Mouse (Mus musculus) neural tube, embryonic 12.5 days (tissue): ENCODE data around the gene Rai14. TPM values are rescaled to one million over a fixed set of nuclear protein-coding genes. Genes with fewer than 3 reads are reported as not detected.

ENCODE experiments used
- ATAC-seq: fragments of 200-750 bp; cut with Nextera tagmentation; 2 replicates; pipeline ENCODE4 v1.8.0; 2017; ENCODE audit warnings: low read depth, mild to moderate bottlenecking, moderate TSS enrichment, moderate library complexity; ENCODE audit not compliant: low FRiP score
- H3K27ac ChIP-seq: fragments of 300-500 bp; sonication (generic); 2 replicates; pipeline ENCODE4 v1.5.1; 2016
- H3K27me3 ChIP-seq: fragments of 300-500 bp; sonication (generic); replicated peaks from 2 replicates; pipeline ENCODE4 v1.6.1; 2016; ENCODE audit warnings: mild to moderate bottlenecking
- H3K36me3 ChIP-seq: fragments of 300-500 bp; sonication (generic); 2 replicates; pipeline ENCODE4 v1.6.1; 2016; ENCODE audit warnings: mild to moderate bottlenecking
- H3K4me1 ChIP-seq: fragments of 300-500 bp; sonication (generic); 2 replicates; pipeline ENCODE4 v1.6.1; 2016
- H3K4me2 ChIP-seq: fragments of 300-500 bp; sonication (generic); replicated peaks from 2 replicates; pipeline ENCODE4 v1.6.1; 2016; ENCODE audit warnings: mild to moderate bottlenecking
- H3K4me3 ChIP-seq: fragments of 300-500 bp; sonication (generic); 2 replicates; pipeline ENCODE4 v1.5.1; 2016
- H3K9ac ChIP-seq: fragments of 300-500 bp; sonication (generic); 2 replicates; pipeline ENCODE4 v1.6.1; 2016; ENCODE audit warnings: mild to moderate bottlenecking
- H3K9me3 ChIP-seq: fragments of 300-500 bp; sonication (generic); 2 replicates; pipeline ENCODE4 v1.6.1; 2016; ENCODE audit warnings: mild to moderate bottlenecking
- WGBS: fragments of 180-500 bp; shearing (Covaris S2); methylation state at CpG from one replicate; pipeline ENCODE4 v1.1.7; 2016; 5-methylcytosine and 5-hydroxymethylcytosine counted together
- polyA plus RNA-seq: library from polyadenylated mRNA; unstranded; fragments of >200 nt; fragmentation: Nextera tagmentation; extraction: Ambion mirVana; gene quantifications from 2 replicates; pipeline ENCODE4 v1.2.1, GENCODE M21; 2016

Gene Rai14
- polyA plus RNA-seq, 1 experiment from 2014 or later: 63.3 TPM

GRCm38 (mm10) chr15:10593094-10593493 is 121.3 kb downstream of the Rai14 start:
- Histone ChIP-seq H3K27ac (no peak overlapping the region), H3K4me1 (0 out of 2 replicates have a peak, but pooled peaks cover 3% of the 10 kb centered on the region), H3K27me3 (no peaks in the 10 kb centered on the region), H3K4me3 (no peak overlapping the region), H3K4me2 (no peak overlapping the region), H3K9me3 (no peaks in the 10 kb centered on the region), H3K36me3 (peaks cover 29% of the 10 kb centered on the region), H3K9ac (no peak overlapping the region)
- 88% methylated on average over 6 of the region's 6 CpGs for WGBS
- no peak for ATAC-seq

GRCm38 (mm10) chr15:10586565-10586964 is 127.9 kb downstream of the Rai14 start:
- no peak overlapping the region for H3K27ac ChIP-seq
- no peak overlapping the region for H3K4me2 ChIP-seq
- no peak overlapping the region for H3K9ac ChIP-seq
- H3K4me3 ChIP-seq: no peak overlapping the region
- no peak for ATAC-seq
- H3K27me3 ChIP-seq: no peaks in the 10 kb centered on the region
- H3K36me3 ChIP-seq: peaks cover 24% of the 10 kb centered on the region
- no peaks in the 10 kb centered on the region for H3K9me3 ChIP-seq
- 87% methylated on average over 2 of the region's 2 CpGs for WGBS
- H3K4me1 ChIP-seq: no peaks in the 10 kb centered on the region

GRCm38 (mm10) chr15:10584359-10585187 is 129.9 kb downstream of the Rai14 start:
- Histone ChIP-seq H3K27ac (no peak overlapping the region), H3K4me1 (no peaks in the 10 kb centered on the region), H3K27me3 (no peaks in the 10 kb centered on the region), H3K36me3 (peaks cover 24% of the 10 kb centered on the region), H3K4me3 (no peak overlapping the region), H3K9me3 (no peaks in the 10 kb centered on the region), H3K9ac (no peak overlapping the region), H3K4me2 (no peak overlapping the region)
- no peak; the same call in 1 of the 2 replicates for ATAC-seq
- 82% methylated on average over 10 of the region's 10 CpGs for WGBS

DNA sequence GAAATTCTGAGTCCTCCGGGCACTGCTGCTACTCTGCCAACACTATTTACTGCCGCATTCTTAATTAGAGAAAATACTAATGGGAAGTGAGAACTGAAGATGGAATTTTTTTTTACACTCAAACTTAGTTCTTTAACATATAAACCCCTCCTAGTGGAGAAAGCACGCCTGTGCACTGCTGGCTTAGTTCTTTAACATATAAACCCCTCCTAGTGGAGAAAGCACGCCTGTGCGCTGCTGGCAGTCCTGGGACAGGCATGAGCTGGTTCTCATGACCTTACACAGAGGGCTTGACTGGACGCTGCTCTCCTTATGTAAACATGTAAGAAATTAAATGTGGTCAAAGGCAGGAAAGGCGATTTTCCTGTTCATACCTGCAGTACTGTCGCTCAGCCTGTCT is 131.0 kb downstream of the Rai14 start:
- no peak overlapping the region for H3K9ac ChIP-seq
- H3K27ac ChIP-seq: no peak overlapping the region
- H3K36me3 ChIP-seq: peaks cover 21% of the 10 kb centered on the region
- ATAC-seq: peak; percentile 76; the same call in 1 of the 2 replicates
- H3K4me2 ChIP-seq: no peak overlapping the region
- H3K4me1 ChIP-seq: no peaks in the 10 kb centered on the region
- H3K4me3 ChIP-seq: no peak overlapping the region
- 67% methylated on average over 8 of the region's 8 CpGs for WGBS
- H3K9me3 ChIP-seq: no peaks in the 10 kb centered on the region
- H3K27me3 ChIP-seq: no peaks in the 10 kb centered on the region

GRCm38 (mm10) chr15:10579159-10579558 is 135.3 kb downstream of the Rai14 start:
- 100% methylated on average over 3 of the region's 3 CpGs for WGBS
- H3K27me3 ChIP-seq: no peaks in the 10 kb centered on the region
- H3K9ac ChIP-seq: no peak overlapping the region
- H3K4me2 ChIP-seq: no peak overlapping the region
- peaks cover 44% of the 10 kb centered on the region for H3K36me3 ChIP-seq
- ATAC-seq: no peak
- no peak overlapping the region for H3K4me3 ChIP-seq
- no peaks in the 10 kb centered on the region for H3K9me3 ChIP-seq
- H3K27ac ChIP-seq: no peak overlapping the region
- no peaks in the 10 kb centered on the region for H3K4me1 ChIP-seq

- no peaks in the 10 kb centered on the region for H3K9me3 ChIP-seq
- no peak overlapping the region for H3K9ac ChIP-seq
- peaks cover 36% of the 10 kb centered on the region for H3K36me3 ChIP-seq
- H3K4me3 ChIP-seq: no peak overlapping the region
- no peak for ATAC-seq
- 92% methylated on average over 7 of the region's 7 CpGs for WGBS
- H3K4me2 ChIP-seq: no peak overlapping the region
- no peaks in the 10 kb centered on the region for H3K4me1 ChIP-seq
- no peak overlapping the region for H3K27ac ChIP-seq
- no peaks in the 10 kb centered on the region for H3K27me3 ChIP-seq
Measured at GRCm38 (mm10) chr15:10566486-10566885, 147.9 kb downstream of the Rai14 start.

GRCm38 (mm10) chr15:10564201-10564600 is 150.2 kb downstream of the Rai14 start:
- no peak for ATAC-seq
- no peaks in the 10 kb centered on the region for H3K27me3 ChIP-seq
- no peaks in the 10 kb centered on the region for H3K4me1 ChIP-seq
- no peak overlapping the region for H3K9ac ChIP-seq
- peaks cover 17% of the 10 kb centered on the region for H3K36me3 ChIP-seq
- H3K4me2 ChIP-seq: no peak overlapping the region
- no peak overlapping the region for H3K27ac ChIP-seq
- 42% methylated on average over 1 of the region's 1 CpGs for WGBS
- H3K9me3 ChIP-seq: no peaks in the 10 kb centered on the region
- H3K4me3 ChIP-seq: no peak overlapping the region

DNA sequence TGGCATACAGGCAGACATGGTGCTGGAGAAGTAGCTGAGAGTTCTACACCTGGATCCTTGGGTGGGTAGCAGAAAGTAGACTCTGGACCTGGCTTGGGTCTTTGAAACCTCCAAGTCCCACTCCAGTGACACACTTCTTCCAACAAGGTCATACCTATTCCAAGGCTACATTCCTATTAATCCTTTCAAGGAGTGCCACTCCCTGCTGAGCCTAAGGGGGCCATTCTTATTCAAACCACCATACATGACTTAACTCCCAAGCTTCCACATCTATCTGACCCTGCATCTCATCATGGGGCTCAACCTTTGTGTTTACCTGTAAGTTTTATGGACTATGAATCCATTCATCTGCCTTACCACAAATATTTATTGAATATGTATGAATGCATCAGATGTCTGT is 152.1 kb downstream of the Rai14 start:
- H3K9me3 ChIP-seq: no peaks in the 10 kb centered on the region
- ATAC-seq: no peak
- no peak overlapping the region for H3K27ac ChIP-seq
- no peak overlapping the region for H3K4me3 ChIP-seq
- H3K4me2 ChIP-seq: no peak overlapping the region
- no peaks in the 10 kb centered on the region for H3K4me1 ChIP-seq
- no peaks in the 10 kb centered on the region for H3K27me3 ChIP-seq
- H3K9ac ChIP-seq: no peak overlapping the region
- H3K36me3 ChIP-seq: peaks cover under 1% of the 10 kb centered on the region; the same call in 1 of the 2 replicates

DNA sequence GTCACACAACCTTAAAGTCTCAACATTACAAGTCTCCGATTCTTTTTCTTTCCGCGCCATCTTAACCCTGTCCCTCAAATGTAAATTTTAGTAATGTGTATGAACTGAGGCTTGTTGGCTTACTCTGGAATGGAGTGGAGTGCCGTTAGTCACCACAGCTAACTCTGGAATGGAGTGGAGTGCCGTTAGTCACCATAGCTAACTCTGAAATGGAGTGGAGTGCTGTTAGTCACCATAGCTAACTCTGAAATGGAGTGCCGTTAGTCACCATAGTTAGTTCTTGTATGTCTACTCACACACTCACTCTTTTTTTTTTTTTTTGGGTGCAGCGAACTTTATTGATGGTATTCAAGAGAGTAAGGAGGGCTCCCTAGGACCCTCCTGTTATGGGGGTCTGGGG is 154.4 kb downstream of the Rai14 start:
- Histone ChIP-seq H3K4me3 (no peak overlapping the region), H3K27me3 (no peaks in the 10 kb centered on the region), H3K9me3 (no peaks in the 10 kb centered on the region), H3K9ac (no peak overlapping the region), H3K36me3 (no peaks in the 10 kb centered on the region), H3K4me2 (no peak overlapping the region), H3K4me1 (no peaks in the 10 kb centered on the region), H3K27ac (no peak overlapping the region)
- WGBS: 91% methylated on average over 7 of the region's 7 CpGs
- ATAC-seq: no peak

GRCm38 (mm10) chr15:10558465-10558864 is 156.0 kb downstream of the Rai14 start, which contains the start of gene Ttc23l:
Ttc23l (minus strand) TSS chr15:10558668.
- H3K9me3 ChIP-seq: no peaks in the 10 kb centered on the region
- H3K4me3 ChIP-seq: no peak within 1 kb of the TSS
- H3K27ac ChIP-seq: no peak within 1 kb of the TSS
- no peak within 1 kb of the TSS for H3K4me2 ChIP-seq
- ATAC-seq: no peak
- 84% methylated on average over 13 of the region's 13 CpGs for WGBS
- H3K27me3 ChIP-seq: no peaks in the 10 kb centered on the region
- no peaks in the 10 kb centered on the region for H3K36me3 ChIP-seq
- no peak within 1 kb of the TSS for H3K9ac ChIP-seq
- H3K4me1 ChIP-seq: no peaks in the 10 kb centered on the region

DNA sequence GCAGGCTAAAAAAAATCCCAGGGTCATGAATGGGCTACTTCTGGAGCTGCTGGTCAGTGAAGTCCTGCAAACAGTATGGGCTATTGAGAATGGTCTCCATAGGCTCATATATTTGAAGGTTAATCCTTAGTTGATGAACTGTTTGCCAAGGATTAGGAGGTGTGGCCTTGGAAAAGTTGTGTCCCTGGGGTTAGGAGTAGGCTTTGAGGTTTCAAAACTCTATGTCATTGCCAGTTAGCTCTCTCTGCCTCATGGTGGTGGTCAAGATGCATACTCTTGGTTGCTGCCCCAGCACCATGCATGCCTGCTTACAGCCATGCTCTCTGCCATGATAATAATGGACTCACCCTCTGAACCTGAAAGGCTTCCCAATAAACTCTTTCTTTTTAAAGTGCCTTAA is 160.1 kb downstream of the Rai14 start:
- Histone ChIP-seq H3K27ac (no peak overlapping the region), H3K36me3 (no peaks in the 10 kb centered on the region), H3K4me1 (no peaks in the 10 kb centered on the region), H3K4me3 (no peak overlapping the region), H3K27me3 (no peaks in the 10 kb centered on the region), H3K9ac (no peak overlapping the region), H3K4me2 (no peak overlapping the region), H3K9me3 (no peaks in the 10 kb centered on the region)
- ATAC-seq: no peak

- Histone ChIP-seq H3K27ac (no peak overlapping the region), H3K4me1 (no peaks in the 10 kb centered on the region), H3K4me3 (no peak overlapping the region), H3K4me2 (no peak overlapping the region), H3K36me3 (no peaks in the 10 kb centered on the region), H3K9ac (no peak overlapping the region), H3K27me3 (no peaks in the 10 kb centered on the region), H3K9me3 (no peaks in the 10 kb centered on the region)
- no peak for ATAC-seq
- WGBS: 74% methylated on average over 16 of the region's 16 CpGs
Measured at GRCm38 (mm10) chr15:10540271-10541088, 173.9 kb downstream of the Rai14 start.
